Mouse (Mus musculus): ENCODE data around the gene Enox2. TPM values are rescaled to one million over a fixed set of nuclear protein-coding genes. Genes with fewer than 3 reads are reported as not detected.
A peak's percentile ranks its signal among the peaks of the same experiment; 100 is the strongest.

Gene Enox2
- total RNA-seq (2021) = 10 to 100 TPM; 14.2 to 18.9 TPM
- long read RNA-seq, experiment 1, partial matches to known transcripts = 2 of 52 reads
- long read RNA-seq, experiment 1, other reads (novel, unspliced or antisense) = 47 of 52 reads
- long read RNA-seq, experiment 2, partial matches to known transcripts = 5 of 38 reads
- long read RNA-seq, experiment 2, other reads (novel, unspliced or antisense) = 32 of 38 reads

GRCm38 (mm10) chrX:49287700-49288563, at the start of gene Enox2:
Gene Enox2 (minus strand): TSS chrX:49288259.
- DNase-seq (ENCODE audit: low spot score) = peak; percentile 82

- DNase-seq (ENCODE audit: low spot score) = no peak
Measured at GRCm38 (mm10) chrX:49309496-49309895, 21.4 kb upstream of the Enox2 start.

- DNase-seq (ENCODE audit: low spot score) = peak; percentile 20
Measured at GRCm38 (mm10) chrX:49306659-49307058, 18.6 kb upstream of the Enox2 start.

- DNase-seq (ENCODE audit: low spot score) = no peak
Measured at GRCm38 (mm10) chrX:49279918-49280586, 8.0 kb downstream of the Enox2 start.

- no peak for DNase-seq (ENCODE audit: low spot score)
Measured at GRCm38 (mm10) chrX:49273487-49274042, 14.5 kb downstream of the Enox2 start.

GRCm38 (mm10) chrX:49250816-49251215, 37.2 kb downstream of the Enox2 start:
- no peak for DNase-seq (ENCODE audit: low spot score)

- no peak for DNase-seq (ENCODE audit: low spot score)
Measured at GRCm38 (mm10) chrX:49225792-49226426, 62.1 kb downstream of the Enox2 start.

GRCm38 (mm10) chrX:49216422-49216821, 71.6 kb downstream of the Enox2 start:
- no peak for DNase-seq (ENCODE audit: low spot score)

GRCm38 (mm10) chrX:49196386-49196785, 91.7 kb downstream of the Enox2 start:
- DNase-seq (ENCODE audit: low spot score) = no peak

- DNase-seq (ENCODE audit: low spot score) = no peak
Measured at GRCm38 (mm10) chrX:49181136-49181535, 106.9 kb downstream of the Enox2 start.

GRCm38 (mm10) chrX:49178670-49179069, 109.4 kb downstream of the Enox2 start:
- DNase-seq (ENCODE audit: low spot score) = no peak

GRCm38 (mm10) chrX:49154280-49154679, 133.8 kb downstream of the Enox2 start:
- no peak for DNase-seq (ENCODE audit: low spot score)

- DNase-seq (ENCODE audit: low spot score) = no peak
Measured at GRCm38 (mm10) chrX:49124774-49125429, 163.2 kb downstream of the Enox2 start.

GRCm38 (mm10) chrX:49116465-49116864, 171.6 kb downstream of the Enox2 start:
- DNase-seq (ENCODE audit: low spot score) = no peak

GRCm38 (mm10) chrX:49112412-49112811, 175.6 kb downstream of the Enox2 start:
- no peak for DNase-seq (ENCODE audit: low spot score)

- peak; percentile 17 for DNase-seq (ENCODE audit: low spot score)
Measured at GRCm38 (mm10) chrX:49100542-49100941, 187.5 kb downstream of the Enox2 start.

GRCm38 (mm10) chrX:49096249-49096648, 191.8 kb downstream of the Enox2 start:
- no peak for DNase-seq (ENCODE audit: low spot score)

GRCm38 (mm10) chrX:49075055-49075454, 213.0 kb downstream of the Enox2 start:
- no peak for DNase-seq (ENCODE audit: low spot score)

GRCm38 (mm10) chrX:49073563-49073962, 214.5 kb downstream of the Enox2 start:
- no peak for DNase-seq (ENCODE audit: low spot score)

GRCm38 (mm10) chrX:49045118-49045517, 242.9 kb downstream of the Enox2 start:
- no peak for DNase-seq (ENCODE audit: low spot score)

GRCm38 (mm10) chrX:49009746-49010145, 278.3 kb downstream of the Enox2 start:
- DNase-seq (ENCODE audit: low spot score) = no peak

All from gastrocnemius, adult 18-20 months (tissue).